Mouse (Mus musculus) intestine, postnatal 0 days (tissue): ENCODE results near the gene Dhtkd1. TPM values are rescaled to one million over a fixed set of nuclear protein-coding genes. Genes with fewer than 3 reads are reported as not detected.
"Not testable (repeated sequence)": the region's sequence is repeated elsewhere in the genome, so short reads cannot be mapped to it uniquely, and the experiment has no call there.

Experiments used
- ATAC-seq: fragments of 200-750 bp; cut with Nextera tagmentation; 2 replicates; pipeline ENCODE4 v1.8.0; 2017; ENCODE audit warnings: mild to moderate bottlenecking, moderate TSS enrichment, moderate library complexity
- H3K27ac ChIP-seq: fragments of 300-500 bp; sonication (generic); 2 replicates; pipeline ENCODE4 v1.5.1; 2014; ENCODE audit warnings: mild to moderate bottlenecking, low read depth, low read length, moderate library complexity
- H3K27me3 ChIP-seq: fragments of 300-500 bp; sonication (generic); replicated peaks from 2 replicates; pipeline ENCODE4 v1.6.1; 2014; ENCODE audit warnings: low read length, mixed read lengths; ENCODE audit not compliant: control insufficient read depth, insufficient read depth
- H3K36me3 ChIP-seq: fragments of 300-500 bp; sonication (generic); 2 replicates; pipeline ENCODE4 v1.6.1; 2014; ENCODE audit warnings: mild to moderate bottlenecking, moderate library complexity; ENCODE audit not compliant: control insufficient read depth, insufficient read depth
- H3K4me1 ChIP-seq: fragments of 300-500 bp; sonication (generic); replicated peaks from 2 replicates; pipeline ENCODE4 v1.6.1; 2014; ENCODE audit warnings: antibody characterized with exemption, low read length, mixed read lengths; ENCODE audit not compliant: control insufficient read depth, insufficient read depth
- H3K4me2 ChIP-seq: fragments of 300-500 bp; sonication (generic); replicated peaks from 2 replicates; pipeline ENCODE4 v1.6.1; 2014; ENCODE audit warnings: low read depth, mild to moderate bottlenecking, moderate library complexity
- H3K4me3 ChIP-seq: fragments of 300-500 bp; sonication (generic); 2 replicates; pipeline ENCODE4 v1.5.1; 2014; ENCODE audit warnings: low read depth, low read length
- H3K9ac ChIP-seq: fragments of 300-500 bp; sonication (generic); 2 replicates; pipeline ENCODE4 v1.6.1; 2014; ENCODE audit warnings: mild to moderate bottlenecking, low read depth, low read length
- H3K9me3 ChIP-seq: fragments of 300-500 bp; sonication (generic); 2 replicates; pipeline ENCODE4 v1.6.1; 2016; ENCODE audit warnings: mixed run types; ENCODE audit not compliant: control insufficient read depth
- CTCF ChIP-seq: sonication (generic); IDR thresholded peaks from 2 replicates; pipeline ENCODE4 v1.5.1; 2016; ENCODE audit warnings: low read depth, mild to moderate bottlenecking, control low read depth, antibody characterized with exemption, moderate library complexity
- WGBS: fragments of 180-500 bp; shearing (Covaris S2); extraction: QIAGEN DNeasy Blood & Tissue Kit; methylation state at CpG from one replicate; pipeline ENCODE4 v1.1.7; 2014; 5-methylcytosine and 5-hydroxymethylcytosine counted together
- polyA plus RNA-seq: library from polyadenylated mRNA; unstranded; fragments of >200 nt; fragmentation: Nextera tagmentation; extraction: Ambion mirVana; gene quantifications from 2 replicates; pipeline ENCODE4 v1.2.1, GENCODE M21; 2015

Dhtkd1 gene
- polyA plus RNA-seq, 1 experiment from 2014 or later = 0.27 TPM

GRCm38 (mm10) chr2:5957705-5958104, 15.1 kb upstream of the Dhtkd1 start:
- 92% methylated on average over 9 of the region's 9 CpGs for WGBS
- H3K4me2 ChIP-seq = no peak overlapping the region
- no peak for ATAC-seq
- H3K9ac ChIP-seq = no peak overlapping the region
- no peaks in the 10 kb centered on the region for H3K27me3 ChIP-seq
- no peak overlapping the region for H3K27ac ChIP-seq
- no peak overlapping the region for H3K4me3 ChIP-seq
- peaks cover 38% of the 10 kb centered on the region for H3K36me3 ChIP-seq
- TF ChIP-seq CTCF = no peak
- H3K9me3 ChIP-seq = no peaks in the 10 kb centered on the region
- 0 out of 2 replicates have a peak, but pooled peaks cover under 1% of the 10 kb centered on the region for H3K4me1 ChIP-seq

- under 1% methylated on average over 42 of the region's 46 CpGs for WGBS
- Histone ChIP-seq H3K4me3 (peak overlapping the region; percentile 100), H3K36me3 (no peaks in the 10 kb centered on the region), H3K4me1 (0 out of 2 replicates have a peak, but pooled peaks cover 3% of the 10 kb centered on the region), H3K9ac (peak overlapping the region; percentile 94), H3K27me3 (no peaks in the 10 kb centered on the region), H3K27ac (peak overlapping the region; percentile 87), H3K9me3 (no peaks in the 10 kb centered on the region), H3K4me2 (peak overlapping the region; percentile 89)
- ATAC-seq = peak; percentile 60
- no peak for TF ChIP-seq CTCF
Observed at GRCm38 (mm10) chr2:5951621-5952211, 9.1 kb upstream of the Dhtkd1 start.

- Histone ChIP-seq H3K4me3 (peak within 1 kb of the TSS; percentile 100), H3K27me3 (no peaks in the 10 kb centered on the region), H3K4me2 (peak within 1 kb of the TSS; percentile 89), H3K27ac (peak within 1 kb of the TSS; percentile 87), H3K4me1 (0 out of 2 replicates have a peak, but pooled peaks cover 3% of the 10 kb centered on the region), H3K9me3 (no peaks in the 10 kb centered on the region), H3K9ac (peak within 1 kb of the TSS; percentile 94), H3K36me3 (no peaks in the 10 kb centered on the region)
- under 1% methylated on average over 44 of the region's 54 CpGs for WGBS
- TF ChIP-seq CTCF = peak; percentile 29
- ATAC-seq = peak; percentile 97
Observed at GRCm38 (mm10) chr2:5950766-5951595, 8.4 kb upstream of the Dhtkd1 start, which contains the start of gene Upf2. Gene Upf2, plus strand, starts transcription at chr2:5951469.

GRCm38 (mm10) chr2:5950305-5950704, 7.7 kb upstream of the Dhtkd1 start:
- Histone ChIP-seq H3K27me3 (no peaks in the 10 kb centered on the region), H3K4me2 (peak overlapping the region; percentile 89), H3K9me3 (no peaks in the 10 kb centered on the region), H3K4me3 (peak overlapping the region; percentile 100), H3K9ac (peak overlapping the region; percentile 48), H3K4me1 (0 out of 2 replicates have a peak, but pooled peaks cover 3% of the 10 kb centered on the region), H3K36me3 (no peaks in the 10 kb centered on the region), H3K27ac (peak overlapping the region; percentile 72)
- 1% methylated on average over 6 of the region's 6 CpGs for WGBS
- TF ChIP-seq CTCF = no peak
- peak; percentile 17 for ATAC-seq

GRCm38 (mm10) chr2:5949821-5950220, 7.2 kb upstream of the Dhtkd1 start:
- WGBS = 88% methylated on average over 9 of the region's 9 CpGs
- not testable (repeated sequence) for H3K36me3 ChIP-seq, H3K9me3 ChIP-seq, H3K27me3 ChIP-seq, H3K9ac ChIP-seq, H3K4me1 ChIP-seq, H3K27ac ChIP-seq, ATAC-seq
- Histone ChIP-seq H3K4me2 (peak overlapping the region; percentile 89; the same call in 1 of the 2 replicates), H3K4me3 (peak overlapping the region; percentile 100)

- H3K4me1 ChIP-seq = 0 out of 2 replicates have a peak, but pooled peaks cover 3% of the 10 kb centered on the region
- H3K9me3 ChIP-seq = no peaks in the 10 kb centered on the region
- H3K9ac ChIP-seq = no peak overlapping the region
- H3K36me3 ChIP-seq = no peaks in the 10 kb centered on the region
- no peaks in the 10 kb centered on the region for H3K27me3 ChIP-seq
- no peak for ATAC-seq
- no peak for TF ChIP-seq CTCF
- no peak overlapping the region for H3K27ac ChIP-seq
- no peak overlapping the region for H3K4me2 ChIP-seq
- H3K4me3 ChIP-seq = no peak overlapping the region
- WGBS = 80% methylated on average over 2 of the region's 2 CpGs
Observed at GRCm38 (mm10) chr2:5948964-5949363, 6.4 kb upstream of the Dhtkd1 start.
